Mouse (Mus musculus): Measurements from ENCODE around the gene Fads3.

GRCm38 (mm10) chr19:10037534-10037933 lies 3.8 kb upstream of the Fads3 start:
- no peak for TF ChIP-seq EP300 (IDR thresholded peaks at IDR 0.05; ENCODE audit: low read depth)
- no peak for TF ChIP-seq CTCF (IDR thresholded peaks at IDR 0.05; ENCODE audit: low read depth)

Data from heart, postnatal 0 days (tissue).